ENCODE assay signal across 12 mouse cellular contexts in genomic region chr1:157280781-157281180, GRCm38 (mm10).
DNase-seq lines count a peak whose midpoint lies in the region; ATAC-seq and TF ChIP-seq lines count a peak whose summit lies in the region.
"Had no signal": no experiment of that assay in that cellular context is flagged by ENCODE, and none has a peak within 500 bp of the region (broad histone marks: within the 10 kb centered on the region; RNA-seq: fewer than 3 reads in every experiment).

No protein-coding gene starts in this region.

- no peaks in the 10 kb centered on the region for H3K27me3 ChIP-seq in kidney, adult 2 months (replicated peaks; ENCODE audit: control insufficient read depth, insufficient read depth, low read length)
- no peaks in the 10 kb centered on the region for H3K27me3 ChIP-seq in kidney, embryonic 15.5 days
- H3K27me3 ChIP-seq in midbrain, embryonic 15.5 days (replicated peaks): no peaks in the 10 kb centered on the region
- no peaks in the 10 kb centered on the region for H3K27me3 ChIP-seq in midbrain, embryonic 13.5 days

- no peak for TF ChIP-seq POLR2A in kidney, adult 2 months (IDR thresholded peaks at IDR 0.05; ENCODE audit: low read depth, low read length)

- H3K4me2 ChIP-seq in kidney, embryonic 15.5 days: no peak overlapping the region
- H3K4me2 ChIP-seq in midbrain, embryonic 15.5 days: no peak overlapping the region
- no peak overlapping the region for H3K4me2 ChIP-seq in midbrain, embryonic 13.5 days (replicated peaks)

- H3K4me1 ChIP-seq in kidney, adult 2 months (ENCODE audit: control insufficient read depth, insufficient read depth, low read length): no peaks in the 10 kb centered on the region; the same call in 1 of the 2 replicates
- no peaks in the 10 kb centered on the region for H3K4me1 ChIP-seq in kidney, embryonic 15.5 days
- H3K4me1 ChIP-seq in midbrain, embryonic 15.5 days: no peaks in the 10 kb centered on the region
- 0 out of 2 replicates have a peak, but pooled peaks cover 4% of the 10 kb centered on the region for H3K4me1 ChIP-seq in midbrain, embryonic 13.5 days (replicated peaks)

- H3K36me3 ChIP-seq in kidney, adult 2 months (ENCODE audit: control insufficient read depth, insufficient read depth, low read length): no peaks in the 10 kb centered on the region
- no peaks in the 10 kb centered on the region for H3K36me3 ChIP-seq in kidney, embryonic 15.5 days
- no peaks in the 10 kb centered on the region for H3K36me3 ChIP-seq in midbrain, embryonic 15.5 days (replicated peaks)
- H3K36me3 ChIP-seq in midbrain, embryonic 13.5 days: no peaks in the 10 kb centered on the region
- H3K36me3 ChIP-seq: heart, embryonic 10.5 days had no signal

- no peak overlapping the region for H3K27ac ChIP-seq in kidney, adult 2 months (ENCODE audit: insufficient read depth, low read depth, low read length)
- H3K27ac ChIP-seq in kidney, embryonic 15.5 days: no peak overlapping the region
- no peak overlapping the region for H3K27ac ChIP-seq in midbrain, embryonic 15.5 days
- H3K27ac ChIP-seq in midbrain, embryonic 13.5 days: no peak overlapping the region
- H3K27ac ChIP-seq: heart, embryonic 10.5 days; liver, embryonic 14.5 days had no signal

- H3K9ac ChIP-seq in kidney, embryonic 15.5 days: no peak overlapping the region
- no peak overlapping the region for H3K9ac ChIP-seq in midbrain, embryonic 15.5 days
- H3K9ac ChIP-seq in midbrain, embryonic 13.5 days (replicated peaks): no peak overlapping the region
- H3K9ac ChIP-seq: liver, embryonic 14.5 days had no signal

- peak; percentile 50 for DNase-seq in embryo, embryonic 10.5 days (ENCODE audit: low spot score)
- no peak for DNase-seq in embryo, embryonic 9.5 days (ENCODE audit: extremely low spot score)
- peak; percentile 25 for DNase-seq in kidney, adult 2 months
- DNase-seq in natural killer cell, adult 2 months (ENCODE audit: low spot score in 2 of 2): no peak
- DNase-seq in cerebellum, adult 8-10 months: no peak
- DNase-seq: cerebellum, adult 11-12 months had no signal

- no peak overlapping the region for H3K4me3 ChIP-seq in kidney, adult 2 months (ENCODE audit: insufficient read depth, low read depth, low read length)
- no peak overlapping the region for H3K4me3 ChIP-seq in kidney, embryonic 15.5 days (replicated peaks)
- H3K4me3 ChIP-seq in midbrain, embryonic 15.5 days: no peak overlapping the region
- H3K4me3 ChIP-seq in midbrain, embryonic 13.5 days (replicated peaks): no peak overlapping the region
- H3K4me3 ChIP-seq: heart, embryonic 10.5 days had no signal

- no peaks in the 10 kb centered on the region for H3K9me3 ChIP-seq in kidney, embryonic 15.5 days (replicated peaks)
- H3K9me3 ChIP-seq in midbrain, embryonic 15.5 days: no peaks in the 10 kb centered on the region
- no peaks in the 10 kb centered on the region; the same call in 1 of the 2 replicates for H3K9me3 ChIP-seq in midbrain, embryonic 13.5 days
- H3K9me3 ChIP-seq: heart, embryonic 10.5 days had no signal

- no peak for ATAC-seq in kidney, embryonic 15.5 days (replicated peaks; ENCODE audit: low FRiP score)
- 0 out of 2 replicates have a peak, but pooled peaks have one; percentile 17 for ATAC-seq in midbrain, embryonic 15.5 days (replicated peaks)
- ATAC-seq in midbrain, embryonic 13.5 days: no peak
- ATAC-seq: inflammation-experienced regulatory T-cells, adult 6 months had no signal

- no peak for TF ChIP-seq CTCF in kidney, adult 2 months (conservative IDR thresholded peaks at IDR 0.05; ENCODE audit: insufficient read depth, insufficient read length, low read depth, low read length)

Comparison
In these comparisons a context has a peak if more than half of its experiments do, and no peak if none do; other contexts are left out.
1. DNase-seq: peak in embryo, embryonic 10.5 days (single experiment) and kidney, adult 2 months (single experiment); none in embryo, embryonic 9.5 days (single experiment), natural killer cell, adult 2 months (0 of 2) and cerebellum, adult 8-10 months (single experiment).